Mouse (Mus musculus) fat pad, adult 2 months (tissue): ENCODE results near the gene Fkbp8.
"Not testable (repeated sequence)": the region's sequence is repeated elsewhere in the genome, so short reads cannot be mapped to it uniquely, and the experiment has no call there.

Experiments
- DNase-seq: peaks from one replicate; pipeline ENCODE4 v3.0.0-alpha.2; 2011; ENCODE audit warnings: low read depth, low spot score; ENCODE audit errors: extremely low read depth

The Fkbp8 gene

GRCm38 (mm10) chr8:70501820-70502529, 25.5 kb upstream of the Fkbp8 start:
- no peak for DNase-seq

DNA sequence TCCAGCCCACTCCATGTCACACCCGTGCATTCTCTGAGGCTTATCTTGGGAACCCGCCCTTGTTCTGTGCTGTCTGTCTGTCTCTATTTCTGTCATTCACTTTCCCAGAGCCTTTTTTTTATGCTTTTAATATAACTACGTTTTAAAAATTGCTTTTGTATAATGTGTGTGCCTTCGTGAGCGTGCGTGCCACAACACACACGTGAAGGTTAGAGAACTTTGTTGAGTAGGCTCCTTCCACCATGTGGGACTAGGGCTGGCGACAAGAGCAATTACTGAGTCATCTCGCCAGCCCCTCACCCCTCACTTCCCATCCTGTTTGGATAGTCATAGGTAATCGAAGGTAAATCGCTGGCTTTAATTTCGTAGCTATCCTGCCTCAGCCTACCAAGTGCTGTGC, 25.0 kb upstream of the Fkbp8 start:
- DNase-seq: no peak

GRCm38 (mm10) chr8:70503062-70503750, 24.3 kb upstream of the Fkbp8 start:
- no peak for DNase-seq

GRCm38 (mm10) chr8:70504291-70504716, 23.2 kb upstream of the Fkbp8 start:
- DNase-seq: no peak

GRCm38 (mm10) chr8:70504851-70505250, 22.7 kb upstream of the Fkbp8 start:
- DNase-seq: no peak

DNA sequence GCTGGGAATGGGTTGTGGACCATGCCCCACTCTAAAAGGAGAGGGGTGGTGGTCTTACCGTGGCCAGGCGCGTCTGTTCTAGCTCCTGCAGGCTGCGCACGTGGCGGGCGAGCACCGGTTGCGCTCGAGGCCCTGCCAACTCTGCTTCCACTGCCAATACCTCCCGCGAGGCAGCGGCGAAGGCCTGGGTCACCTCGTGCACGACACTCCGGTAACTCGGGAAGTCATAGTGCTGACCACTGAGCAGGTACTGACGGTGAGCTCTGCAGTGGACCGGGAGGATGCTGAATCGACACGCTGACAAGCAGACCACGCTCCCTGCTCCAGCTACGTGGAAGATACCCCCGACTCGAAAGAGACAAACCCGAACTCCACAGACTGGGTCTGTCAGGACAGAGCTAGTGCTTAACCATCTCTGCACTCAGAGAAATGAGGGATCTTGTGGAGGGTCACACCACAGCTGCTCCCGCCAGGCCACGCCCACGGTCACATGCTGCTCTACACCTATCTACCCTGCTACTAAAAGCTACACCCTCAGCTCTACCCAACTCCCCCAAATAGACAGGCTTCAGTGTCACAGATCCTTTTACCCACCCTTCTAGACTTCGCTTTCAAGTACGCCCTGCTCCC, 21.7 kb upstream of the Fkbp8 start:
- DNase-seq: no peak

- no peak for DNase-seq
These were observed 21.0 kb upstream of the Fkbp8 start, which contains the start of gene Rex1bd for GRCm38 (mm10) chr8:70506328-70507026. Gene Rex1bd, minus strand, starts transcription at chr8:70506752.

DNA sequence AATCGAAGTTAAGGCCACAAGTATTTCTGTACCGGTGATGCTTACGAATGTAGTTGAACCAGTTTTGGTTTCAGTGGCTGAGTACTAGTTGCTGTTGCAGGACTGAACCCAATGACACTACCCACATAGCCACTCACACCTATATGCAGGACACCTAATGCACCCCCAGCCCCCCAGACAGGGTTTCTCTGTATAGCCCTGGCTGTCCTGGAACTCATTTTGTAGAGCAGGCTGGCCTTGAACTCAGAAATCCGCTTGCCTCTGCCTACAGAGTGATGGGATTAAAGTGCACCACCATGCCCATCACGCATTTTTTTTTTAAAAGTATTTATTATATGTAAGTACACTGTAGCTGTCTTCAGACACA, 20.5 kb upstream of the Fkbp8 start:
- no peak for DNase-seq

DNA sequence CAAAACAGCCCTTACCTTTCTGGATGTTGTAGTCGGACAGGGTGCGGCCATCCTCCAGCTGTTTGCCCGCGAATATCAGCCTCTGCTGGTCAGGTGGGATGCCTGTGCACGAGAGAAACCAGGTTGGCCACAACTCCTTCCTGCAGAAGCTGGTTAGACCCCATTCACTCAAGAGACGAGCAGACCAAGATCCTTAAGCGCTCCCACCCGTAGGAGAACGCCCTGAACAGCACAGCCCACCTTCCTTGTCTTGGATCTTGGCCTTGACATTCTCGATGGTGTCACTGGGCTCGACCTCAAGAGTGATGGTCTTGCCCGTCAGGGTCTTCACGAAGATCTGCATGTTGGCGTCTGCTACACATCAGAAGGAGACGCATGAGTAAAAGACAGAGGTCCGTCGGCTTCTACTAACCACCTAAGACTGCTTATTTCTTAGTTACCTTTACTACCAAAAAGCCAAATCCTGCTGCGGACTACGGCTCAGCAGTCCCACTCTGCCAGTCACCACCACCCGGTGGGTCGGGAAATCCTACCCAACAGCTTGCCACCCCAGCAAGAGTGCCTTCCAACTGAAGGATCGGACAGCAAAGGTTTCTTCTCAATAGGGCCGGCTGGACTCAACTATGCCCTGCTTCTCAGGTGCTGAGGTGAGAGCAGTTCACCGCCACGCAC, 18.1 kb upstream of the Fkbp8 start:
- DNase-seq: no peak

- no peak for DNase-seq
These were observed 17.2 kb upstream of the Fkbp8 start, which contains the start of gene Uba52 for GRCm38 (mm10) chr8:70510228-70510915. Gene Uba52, minus strand, starts transcription at chr8:70510801.

DNA sequence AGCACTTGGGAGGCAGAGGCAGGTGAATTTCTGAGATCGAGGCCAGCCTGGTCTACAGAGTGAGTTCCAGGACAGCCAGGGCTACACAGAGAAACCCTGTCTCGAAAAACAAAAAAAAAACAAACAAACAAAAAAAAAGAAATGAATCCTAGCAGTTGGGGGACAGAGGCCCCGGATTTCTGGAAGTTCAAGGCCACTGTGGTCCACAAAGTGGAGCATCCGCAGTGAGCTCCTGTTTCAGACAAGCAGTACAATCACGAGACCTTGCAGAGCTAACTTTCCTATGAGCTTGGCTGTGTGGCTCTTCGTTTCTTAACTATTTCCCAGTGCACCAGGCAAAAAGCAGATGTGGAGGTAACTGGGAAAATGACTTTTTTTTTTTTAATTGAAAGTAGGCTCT, 16.4 kb upstream of the Fkbp8 start:
- DNase-seq: not testable (repeated sequence)

- DNase-seq: no peak
These were observed 15.8 kb upstream of the Fkbp8 start for GRCm38 (mm10) chr8:70511770-70512169.

DNA sequence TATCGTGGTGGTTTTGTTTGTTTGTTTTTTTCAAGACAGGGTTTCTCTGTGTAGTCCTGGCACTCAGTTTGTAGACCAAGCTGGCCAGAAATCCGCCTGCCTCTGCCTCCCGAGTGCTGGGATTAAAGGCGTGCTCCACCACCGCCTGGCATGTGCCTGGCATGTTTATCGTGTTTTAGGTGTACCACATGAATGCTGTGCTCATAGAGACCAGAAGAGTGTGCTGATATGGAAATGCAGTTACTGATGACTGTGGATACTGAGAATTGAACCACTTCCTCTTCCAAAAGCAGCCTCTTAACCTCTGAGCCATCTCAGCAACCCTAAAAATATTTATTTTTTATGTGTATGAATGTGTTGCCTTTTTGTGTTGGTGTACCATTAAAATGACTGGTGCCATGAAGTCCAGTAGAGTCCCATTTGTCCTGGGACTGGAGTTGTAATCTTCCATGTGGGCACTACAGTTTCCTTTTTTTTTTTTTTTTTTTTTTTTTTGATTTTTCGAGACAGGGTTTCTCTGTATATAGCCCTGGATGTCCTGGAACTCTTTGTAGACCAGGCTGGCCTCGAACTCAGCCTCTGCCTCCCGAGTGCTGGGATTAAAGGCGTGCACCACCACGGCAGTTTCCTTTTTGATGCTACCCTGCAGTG, 15.1 kb upstream of the Fkbp8 start:
- no peak for DNase-seq

- DNase-seq: no peak
These were observed 14.1 kb upstream of the Fkbp8 start for GRCm38 (mm10) chr8:70513441-70513840.

- no peak for DNase-seq
These were observed 9.4 kb upstream of the Fkbp8 start for GRCm38 (mm10) chr8:70517940-70518643.

DNA sequence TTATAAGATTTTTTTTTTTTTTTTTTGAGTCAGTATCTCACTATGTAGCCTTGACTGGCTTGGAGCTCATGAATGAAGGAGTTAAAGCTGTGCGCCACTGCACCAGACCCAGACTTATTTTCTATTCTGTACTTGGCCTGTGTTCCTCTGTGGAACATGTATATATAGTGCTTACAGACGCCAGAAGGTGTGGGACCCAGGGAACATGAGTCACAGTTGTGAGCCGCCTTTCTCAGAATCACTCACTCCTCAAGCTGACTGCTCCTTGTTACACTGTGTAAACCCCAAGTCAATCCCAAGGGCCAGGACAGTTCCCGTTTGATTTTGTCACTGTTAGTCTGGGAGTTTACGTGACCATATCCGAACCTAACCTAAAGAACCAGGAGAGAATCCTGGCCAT, 8.5 kb upstream of the Fkbp8 start:
- DNase-seq: no peak

GRCm38 (mm10) chr8:70519606-70520005, 7.9 kb upstream of the Fkbp8 start:
- DNase-seq: no peak

GRCm38 (mm10) chr8:70522592-70523403, 4.7 kb upstream of the Fkbp8 start:
- DNase-seq: no peak
